Mouse (Mus musculus) kidney, adult 2 months (tissue): ENCODE measurements around the gene Aldh6a1.

Source experiments
- CTCF ChIP-seq: fragments of 200-500 bp; conservative IDR thresholded peaks from 2 replicates; pipeline ENCODE4 v1.5.1; 2011; ENCODE audit warnings: low read depth, mild to moderate bottlenecking, control low read depth, low read length, moderate library complexity, mixed read lengths; ENCODE audit not compliant: insufficient read depth, insufficient read length
- POLR2A ChIP-seq: fragments of 200-500 bp; IDR thresholded peaks from one replicate; pipeline ENCODE4 v1.6.1; 2011; ENCODE audit warnings: low read depth, low read length, control low read depth

- TF ChIP-seq CTCF (no peak), POLR2A (no peak)
Observed at GRCm38 (mm10) chr12:84496795-84497194, 46.0 kb upstream of the Aldh6a1 start.
